8 mouse cellular contexts compared by ENCODE assay signal in genomic region chr15:102102548-102103121, GRCm38 (mm10). TPM values are rescaled to one million over a fixed set of nuclear protein-coding genes. Genes with fewer than 3 reads are reported as not detected.
DNase-seq lines count a peak whose midpoint lies in the region; ATAC-seq lines count a peak whose summit lies in the region.

No protein-coding gene starts in this region.

- H3K4me2 ChIP-seq in lung, embryonic 15.5 days, result peak overlapping the region; percentile 83
- peak overlapping the region; percentile 69 for H3K4me2 ChIP-seq in stomach, embryonic 16.5 days (ENCODE audit: low read depth, low read length)

- H3K36me3 ChIP-seq in heart, embryonic 10.5 days, result peaks cover 15% of the 10 kb centered on the region; the same call in 1 of the 2 replicates
- peaks cover 22% of the 10 kb centered on the region for H3K36me3 ChIP-seq in lung, embryonic 15.5 days
- no peaks in the 10 kb centered on the region for H3K36me3 ChIP-seq in stomach, embryonic 16.5 days (ENCODE audit: control insufficient read depth, insufficient read depth, low read length)

- H3K27ac ChIP-seq in heart, embryonic 10.5 days, result peak overlapping the region; percentile 93
- H3K27ac ChIP-seq in lung, embryonic 15.5 days, result peak overlapping the region; percentile 98
- peak overlapping the region; percentile 98 for H3K27ac ChIP-seq in stomach, embryonic 16.5 days (ENCODE audit: low read length)

- H3K9me3 ChIP-seq in heart, embryonic 10.5 days, result no peaks in the 10 kb centered on the region
- no peaks in the 10 kb centered on the region for H3K9me3 ChIP-seq in lung, embryonic 15.5 days
- H3K9me3 ChIP-seq in stomach, embryonic 16.5 days (replicated peaks; ENCODE audit: control insufficient read depth, low read length), result no peaks in the 10 kb centered on the region

- H3K4me1 ChIP-seq in heart, embryonic 10.5 days, result peaks cover 100% of the 10 kb centered on the region
- peaks cover 93% of the 10 kb centered on the region for H3K4me1 ChIP-seq in lung, embryonic 15.5 days
- peaks cover 89% of the 10 kb centered on the region for H3K4me1 ChIP-seq in stomach, embryonic 16.5 days (ENCODE audit: control insufficient read depth, insufficient read depth, low read length)

- intact Hi-C loops in left cerebral cortex, postnatal 14 days (cut with DNase I), result no loop called here

- 12% methylated on average over 6 of the region's 6 CpGs for WGBS in heart, embryonic 10.5 days
- 6% methylated on average over 6 of the region's 6 CpGs for WGBS in lung, embryonic 15.5 days
- 21% methylated on average over 6 of the region's 6 CpGs for WGBS in stomach, embryonic 16.5 days

- peak overlapping the region; percentile 72 for H3K4me3 ChIP-seq in heart, embryonic 10.5 days
- H3K4me3 ChIP-seq in lung, embryonic 15.5 days, result peak overlapping the region; percentile 54
- peak overlapping the region; percentile 64 for H3K4me3 ChIP-seq in stomach, embryonic 16.5 days (replicated peaks; ENCODE audit: low read length)

- peaks cover 25% of the 10 kb centered on the region for H3K27me3 ChIP-seq in heart, embryonic 10.5 days (ENCODE audit: insufficient read depth, poor library complexity, severe bottlenecking)
- no peaks in the 10 kb centered on the region for H3K27me3 ChIP-seq in lung, embryonic 15.5 days
- no peaks in the 10 kb centered on the region for H3K27me3 ChIP-seq in stomach, embryonic 16.5 days (ENCODE audit: control insufficient read depth, insufficient read depth, low read length)

- ATAC-seq in lung, embryonic 15.5 days (ENCODE audit: borderline replicate concordance, extremely low read depth, low FRiP score, low TSS enrichment), result 0 out of 2 replicates have a peak, but pooled peaks have one; percentile 4
- ATAC-seq in stomach, embryonic 16.5 days (ENCODE audit: insufficient read depth, low FRiP score), result peak; percentile 22
- no peak for ATAC-seq in CD4-positive, CD25-positive, alpha-beta regulatory T cell, adult 4 months

- peak overlapping the region; percentile 62 for H3K9ac ChIP-seq in lung, embryonic 15.5 days
- peak overlapping the region; percentile 87 for H3K9ac ChIP-seq in stomach, embryonic 16.5 days (ENCODE audit: low read length)

- peak; percentile 74 for DNase-seq in MN1 (ENCODE audit: low spot score)
- peak; percentile 58 for DNase-seq in embryo, embryonic 10.5 days (ENCODE audit: low spot score)
- no peak for DNase-seq in heart, embryonic 10.5 days (ENCODE audit: low spot score)
- DNase-seq in kidney, adult 9 months, result peak; percentile 81
- no peak for DNase-seq in left cerebral cortex, postnatal 14 days (ENCODE audit: low spot score in 2 of 2)

RNA-seq across cellular contexts. Expression of gene Tns2, which starts 2.4 kb away (rescaled TPM):
- polyA plus RNA-seq in heart, embryonic 10.5 days (2016; fragmentation: Nextera tagmentation; extraction: Ambion mirVana), result 19.8 and 19.9 TPM in 2 replicates
- 47.6 and 54.5 TPM in 2 replicates for polyA plus RNA-seq in lung, embryonic 15.5 days (2015; fragmentation: Nextera tagmentation; extraction: Ambion mirVana)
- polyA plus RNA-seq in stomach, embryonic 16.5 days (2015; fragmentation: Nextera tagmentation; extraction: Ambion mirVana), result 41.2 and 43.0 TPM in 2 replicates
- polyA plus RNA-seq in CD4-positive, CD25-positive, alpha-beta regulatory T cell, adult 4 months (2017; shearing (Covaris generic)), result 1 to 10 TPM; 1.1 to 2.3 TPM
- total RNA-seq in left cerebral cortex, postnatal 14 days (2021), result 10 to 100 TPM; 14.4 to 18.5 TPM

RNA-seq across cellular contexts. Expression of gene Eif4b, which starts 29.1 kb away (rescaled TPM):
- polyA plus RNA-seq in heart, embryonic 10.5 days (2016; fragmentation: Nextera tagmentation; extraction: Ambion mirVana), result 85.5 and 99.6 TPM in 2 replicates
- 118 and 121 TPM in 2 replicates for polyA plus RNA-seq in lung, embryonic 15.5 days (2015; fragmentation: Nextera tagmentation; extraction: Ambion mirVana)
- 108 and 122 TPM in 2 replicates for polyA plus RNA-seq in stomach, embryonic 16.5 days (2015; fragmentation: Nextera tagmentation; extraction: Ambion mirVana)
- 100 to 1,000 TPM; 123 to 189 TPM for polyA plus RNA-seq in CD4-positive, CD25-positive, alpha-beta regulatory T cell, adult 4 months (2017; shearing (Covaris generic))
- total RNA-seq in left cerebral cortex, postnatal 14 days (2021), result 100 to 1,000 TPM; 167 to 168 TPM

RNA-seq across cellular contexts. Expression of gene Spryd3, which starts 33.4 kb away (rescaled TPM):
- 19.0 and 19.4 TPM in 2 replicates for polyA plus RNA-seq in heart, embryonic 10.5 days (2016; fragmentation: Nextera tagmentation; extraction: Ambion mirVana)
- 18.8 and 20.5 TPM in 2 replicates for polyA plus RNA-seq in lung, embryonic 15.5 days (2015; fragmentation: Nextera tagmentation; extraction: Ambion mirVana)
- 29.2 and 35.0 TPM in 2 replicates for polyA plus RNA-seq in stomach, embryonic 16.5 days (2015; fragmentation: Nextera tagmentation; extraction: Ambion mirVana)
- polyA plus RNA-seq in CD4-positive, CD25-positive, alpha-beta regulatory T cell, adult 4 months (2017; shearing (Covaris generic)), result 10 to 100 TPM; 28.8 to 65.3 TPM
- 100 to 1,000 TPM; 143 to 152 TPM for total RNA-seq in left cerebral cortex, postnatal 14 days (2021)

RNA-seq across cellular contexts. Expression of gene Igfbp6, which starts 41.5 kb away (rescaled TPM):
- 0.64 and 0.67 TPM in 2 replicates for polyA plus RNA-seq in heart, embryonic 10.5 days (2016; fragmentation: Nextera tagmentation; extraction: Ambion mirVana)
- 12.3 and 16.8 TPM in 2 replicates for polyA plus RNA-seq in lung, embryonic 15.5 days (2015; fragmentation: Nextera tagmentation; extraction: Ambion mirVana)
- polyA plus RNA-seq in stomach, embryonic 16.5 days (2015; fragmentation: Nextera tagmentation; extraction: Ambion mirVana), result 18.5 and 21.2 TPM in 2 replicates
- polyA plus RNA-seq in CD4-positive, CD25-positive, alpha-beta regulatory T cell, adult 4 months (2017; shearing (Covaris generic)), result under 1 TPM in 1 of 2 experiments, not detected in 1; 0.60 TPM
- total RNA-seq in left cerebral cortex, postnatal 14 days (2021), result 10 to 100 TPM; 11.9 to 13.5 TPM

RNA-seq across cellular contexts. Expression of gene Soat2, which starts 47.7 kb away (rescaled TPM):
- polyA plus RNA-seq in heart, embryonic 10.5 days (2016; fragmentation: Nextera tagmentation; extraction: Ambion mirVana), result 2.0 and 7.9 TPM in 2 replicates
- polyA plus RNA-seq in lung, embryonic 15.5 days (2015; fragmentation: Nextera tagmentation; extraction: Ambion mirVana), result 0.20 and 0.34 TPM in 2 replicates
- polyA plus RNA-seq in stomach, embryonic 16.5 days (2015; fragmentation: Nextera tagmentation; extraction: Ambion mirVana), result 5.4 and 6.2 TPM in 2 replicates
- 1 to 10 TPM in 1 of 2 experiments, under 1 TPM in 1; 0.69 to 1.0 TPM for polyA plus RNA-seq in CD4-positive, CD25-positive, alpha-beta regulatory T cell, adult 4 months (2017; shearing (Covaris generic))
- not detected for total RNA-seq in left cerebral cortex, postnatal 14 days (2021)

Comparison
In these comparisons a context has a peak if more than half of its experiments do, and no peak if none do; other contexts are left out.
1. DNase-seq: peak in MN1 (single experiment), embryo, embryonic 10.5 days (single experiment) and kidney, adult 9 months (single experiment); none in heart, embryonic 10.5 days (single experiment) and left cerebral cortex, postnatal 14 days (0 of 2).
2. Peak in every context shown above with its lines, with median percentiles within 50 percentile points of each other: H3K27ac ChIP-seq and H3K4me3 ChIP-seq.